Mouse (Mus musculus) MEL (cell line): ENCODE data around the gene Cd38. TPM values are rescaled to one million over a fixed set of nuclear protein-coding genes. Genes with fewer than 3 reads are reported as not detected.

ENCODE experiments used
- DNase-seq: peaks from one replicate; pipeline ENCODE4 v3.0.0; 2011; ENCODE audit warnings: low read depth, low spot score
- H3K27ac ChIP-seq: 2 replicates; pipeline ENCODE4 v1.5.1; 2012; ENCODE audit warnings: low read depth, mild to moderate bottlenecking, control low read depth, low read length, moderate library complexity; ENCODE audit not compliant: control insufficient read depth
- H3K27me3 ChIP-seq, 2 experiments: fragments of 150-350 bp in 1 of 2; sonication (generic) in 1 of 2; 2 replicates each; pipeline ENCODE4 v1.6.1; 2012; ENCODE audit warnings: low read length in 2 of 2, mild to moderate bottlenecking in 2 of 2, improper control_type of control experiment in 1 of 2, moderate library complexity in 1 of 2; ENCODE audit not compliant: insufficient read depth in 2 of 2, control insufficient read depth in 1 of 2
- H3K36me3 ChIP-seq, 2 experiments: 2 replicates each; pipeline ENCODE4 v1.6.1; 2012 to 2014; ENCODE audit warnings: low read length in 2 of 2, improper control_type of control experiment in 1 of 2, inconsistent platforms in 1 of 2, mild to moderate bottlenecking in 1 of 2; ENCODE audit not compliant: insufficient read depth in 2 of 2, control insufficient read depth in 1 of 2
- H3K4me1 ChIP-seq, 2 experiments: fragments of 150-350 bp in 1 of 2; sonication (generic) in 1 of 2; 2 replicates each; pipeline ENCODE4 v1.6.1; 2012; ENCODE audit warnings: low read length in 2 of 2, improper control_type of control experiment in 1 of 2, mild to moderate bottlenecking in 1 of 2; ENCODE audit not compliant: insufficient read depth in 2 of 2, control insufficient read depth in 1 of 2
- H3K4me3 ChIP-seq, 2 experiments: fragments of 150-350 bp in 1 of 2; sonication (generic) in 1 of 2; 2 replicates each; pipeline ENCODE4 v1.5.1; 2012; ENCODE audit warnings: low read depth in 2 of 2, low read length in 2 of 2, mild to moderate bottlenecking in 2 of 2, moderate library complexity in 2 of 2, control low read depth in 1 of 2, improper control_type of control experiment in 1 of 2; ENCODE audit not compliant: control insufficient read depth in 1 of 2, insufficient read depth in 1 of 2
- H3K79me2 ChIP-seq: 2 replicates; pipeline ENCODE4 v1.6.1; 2012; ENCODE audit warnings: mild to moderate bottlenecking, low read length, moderate library complexity; ENCODE audit not compliant: control insufficient read depth, poor library complexity, insufficient read depth
- H3K9ac ChIP-seq: 2 replicates; pipeline ENCODE4 v1.6.1; 2012; ENCODE audit warnings: low read depth, mild to moderate bottlenecking, control low read depth, low read length, moderate library complexity; ENCODE audit not compliant: control insufficient read depth, poor library complexity, severe bottlenecking
- H3K9me3 ChIP-seq: fragments of 150-350 bp; sonication (generic); replicated peaks from 2 replicates; pipeline ENCODE4 v1.6.1; 2012; ENCODE audit warnings: mild to moderate bottlenecking, low read length, improper control_type of control experiment, moderate library complexity; ENCODE audit not compliant: insufficient read depth
- BHLHE40 ChIP-seq: IDR thresholded peaks from 2 replicates; pipeline ENCODE4 v1.6.1; 2012; ENCODE audit warnings: low read depth, mild to moderate bottlenecking, inconsistent platforms, low read length, improper control_type of control experiment, borderline replicate concordance
- CTCF ChIP-seq, 3 experiments: IDR thresholded peaks in 2 of 3; conservative IDR thresholded peaks in 1 of 3; 2 replicates each; pipeline ENCODE4 v1.5.1; 2011 to 2012; ENCODE audit warnings: low read length in 3 of 3, low read depth in 2 of 3, mild to moderate bottlenecking in 2 of 3, improper control_type of control experiment in 1 of 3, inconsistent platforms in 1 of 3, mixed read lengths in 1 of 3, moderate library complexity in 1 of 3; ENCODE audit not compliant: control insufficient read depth in 1 of 3, insufficient read depth in 1 of 3, poor library complexity in 1 of 3, severe bottlenecking in 1 of 3
- E2F4 ChIP-seq: IDR thresholded peaks from 2 replicates; pipeline ENCODE4 v1.6.1; 2011; ENCODE audit warnings: low read depth, low read length, improper control_type of control experiment, borderline replicate concordance
- EP300 ChIP-seq, 2 experiments: IDR thresholded peaks; 2 replicates each; pipeline ENCODE4 v1.6.1; 2011; ENCODE audit warnings: improper control_type of control experiment in 2 of 2, low read length in 2 of 2, low read depth in 1 of 2, mild to moderate bottlenecking in 1 of 2
- GABPA ChIP-seq: IDR thresholded peaks from 2 replicates; pipeline ENCODE4 v1.6.1; 2012; ENCODE audit warnings: low read depth, mild to moderate bottlenecking, inconsistent platforms, low read length, improper control_type of control experiment, moderate library complexity
- GATA1 ChIP-seq: IDR thresholded peaks from 2 replicates; pipeline ENCODE4 v1.6.1; 2011; ENCODE audit warnings: low read depth, low read length, improper control_type of control experiment
- HCFC1 ChIP-seq: IDR thresholded peaks from 2 replicates; pipeline ENCODE4 v1.6.1; 2012; ENCODE audit warnings: low read depth, mild to moderate bottlenecking, inconsistent platforms, low read length, improper control_type of control experiment, moderate library complexity
- MAFK ChIP-seq: IDR thresholded peaks from 2 replicates; pipeline ENCODE4 v1.6.1; 2011; ENCODE audit warnings: low read depth, mild to moderate bottlenecking, low read length, improper control_type of control experiment, borderline replicate concordance
- MXI1 ChIP-seq: IDR thresholded peaks from 2 replicates; pipeline ENCODE4 v1.6.1; 2011; ENCODE audit warnings: mild to moderate bottlenecking, low read depth, low read length, improper control_type of control experiment
- MYB ChIP-seq: IDR thresholded peaks from 2 replicates; pipeline ENCODE4 v1.6.1; 2011; ENCODE audit warnings: mild to moderate bottlenecking, low read depth, low read length, improper control_type of control experiment
- MYC ChIP-seq: IDR thresholded peaks from 2 replicates; pipeline ENCODE4 v1.6.1; 2011; ENCODE audit warnings: low read depth, mild to moderate bottlenecking, low read length, improper control_type of control experiment, moderate library complexity
- NELFE ChIP-seq: IDR thresholded peaks from 2 replicates; pipeline ENCODE4 v1.6.1; 2011; ENCODE audit warnings: low read depth, low read length, improper control_type of control experiment
- NRF1 ChIP-seq: IDR thresholded peaks from 2 replicates; pipeline ENCODE4 v1.6.1; 2014; ENCODE audit warnings: low read depth, mild to moderate bottlenecking, inconsistent platforms, low read length, improper control_type of control experiment, moderate library complexity; ENCODE audit not compliant: poor library complexity, insufficient read depth, severe bottlenecking
- POLR2A ChIP-seq, 2 experiments: IDR thresholded peaks; 2 replicates each; pipeline ENCODE4 v1.6.1; 2011 to 2012; ENCODE audit warnings: low read length in 2 of 2, mild to moderate bottlenecking in 2 of 2, control low read depth in 1 of 2, improper control_type of control experiment in 1 of 2, low read depth in 1 of 2, moderate library complexity in 1 of 2; ENCODE audit not compliant: control insufficient read depth in 1 of 2, insufficient read depth in 1 of 2, poor library complexity in 1 of 2
- POLR2AphosphoS2 ChIP-seq: IDR thresholded peaks from 2 replicates; pipeline ENCODE4 v1.6.1; 2011; ENCODE audit warnings: low read length, improper control_type of control experiment
- POLR2AphosphoS5 ChIP-seq: IDR thresholded peaks from 2 replicates; pipeline ENCODE4 v1.6.1; 2012; ENCODE audit warnings: low read depth, borderline replicate concordance, mild to moderate bottlenecking, inconsistent platforms, low read length, moderate library complexity, mixed read lengths
- RAD21 ChIP-seq: IDR thresholded peaks from 2 replicates; pipeline ENCODE4 v1.6.1; 2011; ENCODE audit warnings: mild to moderate bottlenecking, low read depth, low read length, improper control_type of control experiment
- SIN3A ChIP-seq: IDR thresholded peaks from 2 replicates; pipeline ENCODE4 v1.6.1; 2012; ENCODE audit warnings: low read length, improper control_type of control experiment, inconsistent platforms
- TBP ChIP-seq: IDR thresholded peaks from 2 replicates; pipeline ENCODE4 v1.8.0; 2011; ENCODE audit warnings: low read depth, low read length, improper control_type of control experiment
- ZKSCAN1 ChIP-seq: IDR thresholded peaks from 2 replicates; pipeline ENCODE4 v1.6.1; 2012; ENCODE audit warnings: low read depth, mild to moderate bottlenecking, inconsistent platforms, low read length, improper control_type of control experiment, moderate library complexity
- polyA plus RNA-seq, 2 experiments: library from polyadenylated mRNA; stranded (reverse) in 1 of 2; unstranded in 1 of 2; fragments of >175 nt in 1 of 2; fragments of >200 nt in 1 of 2; gene quantifications; 2 replicates each; pipeline versions ENCODE4 v1.2.1 to v1.2.4; 2012; ENCODE audit warnings: low replicate concordance in 2 of 2, low read depth in 1 of 2; ENCODE audit not compliant: insufficient read length in 2 of 2, insufficient read depth in 1 of 2, missing spikeins in 1 of 2
- total RNA-seq: library from RNA; depleted of rRNA; stranded (reverse); fragments of 300-350 nt; gene quantifications from 2 replicates; pipeline ENCODE4 v1.2.3, GENCODE M21; 2012

The Cd38 gene
- total and polyA plus RNA-seq, 3 experiments = not detected

- TF ChIP-seq NRF1 = no peak
- TF ChIP-seq MAFK = no peak; the same call in 1 of the 2 replicates
- peak; percentile 77 for TF ChIP-seq GATA1
- TF ChIP-seq E2F4 = 0 out of 2 replicates have a peak, but pooled peaks have one; percentile 33
- no peak; a peak in 1 of 4 replicates for TF ChIP-seq EP300 (IDR thresholded peaks at IDR 0.05; ENCODE audit: low read depth in 1 of 2, low read length in 2 of 2)
- no peak for TF ChIP-seq MYB
- TF ChIP-seq CTCF (IDR thresholded peaks at IDR 0.05 in 2 of 3, conservative IDR thresholded peaks at IDR 0.05 in 1 of 3; ENCODE audit: control insufficient read depth in 1 of 3, insufficient read depth in 1 of 3, low read depth in 2 of 3, low read length in 3 of 3, poor library complexity in 1 of 3, severe bottlenecking in 1 of 3) = peak; percentile 63 to 98 (median 93)
Measured at GRCm38 (mm10) chr5:43841144-43842010, 27.0 kb upstream of the Cd38 start (continued).

GRCm38 (mm10) chr5:43842011-43842285 is 26.4 kb upstream of the Cd38 start:
- H3K27me3 ChIP-seq = no peaks in the 10 kb centered on the region
- H3K36me3 ChIP-seq = no peaks in the 10 kb centered on the region; a peak in 1 of 4 replicates
- peak overlapping the region; percentile 58 for H3K9ac ChIP-seq
- H3K9me3 ChIP-seq = no peaks in the 10 kb centered on the region
- H3K4me1 ChIP-seq = peaks cover 0 to 2% of the 10 kb centered on the region in 2 experiments; a peak in 1 of 4 replicates
- TF ChIP-seq BHLHE40 = no peak
- H3K27ac ChIP-seq = no peak overlapping the region
- peak; percentile 62 for DNase-seq
- peak overlapping the region; percentile 77 to 82 for H3K4me3 ChIP-seq
- H3K79me2 ChIP-seq = no peaks in the 10 kb centered on the region

GRCm38 (mm10) chr5:43842576-43843155 is 25.7 kb upstream of the Cd38 start:
- Histone ChIP-seq H3K36me3 (no peaks in the 10 kb centered on the region; a peak in 1 of 4 replicates), H3K27ac (no peak overlapping the region), H3K9ac (no peak overlapping the region), H3K4me1 (no peaks in the 10 kb centered on the region; a peak in 1 of 4 replicates), H3K9me3 (no peaks in the 10 kb centered on the region), H3K27me3 (no peaks in the 10 kb centered on the region), H3K79me2 (no peaks in the 10 kb centered on the region), H3K4me3 (no peak overlapping the region)
- DNase-seq = peak; percentile 24
- TF ChIP-seq SIN3A (no peak), NRF1 (no peak), MXI1 (no peak), TBP (no peak), GABPA (no peak), RAD21 (no peak), NELFE (no peak), POLR2AphosphoS2 (no peak), ZKSCAN1 (no peak), POLR2AphosphoS5 (no peak), GATA1 (no peak), HCFC1 (no peak), CTCF (IDR thresholded peaks at IDR 0.05 in 2 of 3, conservative IDR thresholded peaks at IDR 0.05 in 1 of 3; ENCODE audit: control insufficient read depth in 1 of 3, insufficient read depth in 1 of 3, low read depth in 2 of 3, low read length in 3 of 3, poor library complexity in 1 of 3, severe bottlenecking in 1 of 3) (no peak), EP300 (IDR thresholded peaks at IDR 0.05; ENCODE audit: low read depth in 1 of 2, low read length in 2 of 2) (no peak), POLR2A (IDR thresholded peaks at IDR 0.05; ENCODE audit: control insufficient read depth in 1 of 2, insufficient read depth in 1 of 2, low read depth in 1 of 2, low read length in 2 of 2, poor library complexity in 1 of 2) (no peak), E2F4 (no peak), MYC (no peak)
